ENCODE assay signal across 10 mouse cellular contexts in genomic region chr12:103313871-103314639, GRCm38 (mm10). TPM values are rescaled to one million over a fixed set of nuclear protein-coding genes. Genes with fewer than 3 reads are reported as not detected.
DNase-seq lines count a peak whose midpoint lies in the region; ATAC-seq and TF ChIP-seq lines count a peak whose summit lies in the region.
"Had no signal": no experiment of that assay in that cellular context is flagged by ENCODE, and none has a peak within 500 bp of the region (broad histone marks: within the 10 kb centered on the region; RNA-seq: fewer than 3 reads in every experiment).

No protein-coding gene starts in this region.

- H3K9ac ChIP-seq in kidney, embryonic 16.5 days (replicated peaks; ENCODE audit: low read length), result no peak overlapping the region
- peak overlapping the region; percentile 40 for H3K9ac ChIP-seq in neural tube, embryonic 11.5 days (ENCODE audit: low read length)
- no peak overlapping the region for H3K9ac ChIP-seq in heart, embryonic 11.5 days (ENCODE audit: low read depth, low read length)
- H3K9ac ChIP-seq: limb, embryonic 12.5 days had no signal

- H3K4me2 ChIP-seq in kidney, embryonic 16.5 days (replicated peaks; ENCODE audit: low read depth, low read length), result no peak overlapping the region
- H3K4me2 ChIP-seq in neural tube, embryonic 11.5 days (ENCODE audit: low read depth), result peak overlapping the region; percentile 62
- H3K4me2 ChIP-seq in heart, embryonic 11.5 days, result no peak overlapping the region

- H3K36me3 ChIP-seq in kidney, embryonic 16.5 days (ENCODE audit: insufficient read depth, low read length), result no peaks in the 10 kb centered on the region
- peaks cover 5% of the 10 kb centered on the region; the same call in 1 of the 2 replicates for H3K36me3 ChIP-seq in forebrain, embryonic 10.5 days (replicated peaks)
- no peaks in the 10 kb centered on the region for H3K36me3 ChIP-seq in neural tube, embryonic 11.5 days (ENCODE audit: control insufficient read depth, insufficient read depth, low read length)
- no peaks in the 10 kb centered on the region for H3K36me3 ChIP-seq in heart, embryonic 11.5 days (ENCODE audit: control insufficient read depth, insufficient read depth, low read length)
- H3K36me3 ChIP-seq: limb, embryonic 12.5 days had no signal

- TF ChIP-seq POLR2A in lung, adult 2 months (IDR thresholded peaks at IDR 0.05; ENCODE audit: borderline replicate concordance, extremely low read depth, low read depth, low read length), result no peak

- 0 out of 2 replicates have a peak, but pooled peaks cover 8% of the 10 kb centered on the region for H3K4me1 ChIP-seq in kidney, embryonic 16.5 days (ENCODE audit: insufficient read depth, low read length)
- H3K4me1 ChIP-seq in forebrain, embryonic 10.5 days, result peaks cover 77% of the 10 kb centered on the region
- H3K4me1 ChIP-seq in lung, adult 2 months (ENCODE audit: control insufficient read depth, insufficient read depth, low read length), result 0 out of 2 replicates have a peak, but pooled peaks cover 3% of the 10 kb centered on the region
- peaks cover 41% of the 10 kb centered on the region for H3K4me1 ChIP-seq in neural tube, embryonic 11.5 days (ENCODE audit: control insufficient read depth, insufficient read depth, low read length)
- peaks cover 8% of the 10 kb centered on the region for H3K4me1 ChIP-seq in heart, embryonic 11.5 days (ENCODE audit: control insufficient read depth, insufficient read depth, low read length)

- 62% methylated on average over 21 of the region's 21 CpGs for WGBS in kidney, embryonic 16.5 days
- 18% methylated on average over 21 of the region's 21 CpGs for WGBS in forebrain, embryonic 10.5 days
- 55% methylated on average over 21 of the region's 21 CpGs for WGBS in lung, adult 2 months
- 33% methylated on average over 21 of the region's 21 CpGs for WGBS in neural tube, embryonic 11.5 days
- WGBS in heart, embryonic 11.5 days (ENCODE audit: insufficient replicate concordance), result 72% methylated on average over 21 of the region's 21 CpGs

- peak; percentile 44; the same call in 1 of the 2 replicates for ATAC-seq in kidney, embryonic 16.5 days (ENCODE audit: low FRiP score, low TSS enrichment)
- peak; percentile 74 for ATAC-seq in neural tube, embryonic 11.5 days (ENCODE audit: insufficient read depth, low FRiP score, low TSS enrichment)
- no peak for ATAC-seq in heart, embryonic 11.5 days (replicated peaks; ENCODE audit: insufficient number of reproducible peaks, low FRiP score, low TSS enrichment)

- H3K27me3 ChIP-seq in kidney, embryonic 16.5 days (ENCODE audit: insufficient read depth, low read length), result peaks cover 15% of the 10 kb centered on the region
- H3K27me3 ChIP-seq in forebrain, embryonic 10.5 days (ENCODE audit: poor library complexity, severe bottlenecking), result peaks cover 66% of the 10 kb centered on the region
- 0 out of 2 replicates have a peak, but pooled peaks cover 2% of the 10 kb centered on the region for H3K27me3 ChIP-seq in neural tube, embryonic 11.5 days (ENCODE audit: control insufficient read depth, insufficient read depth, low read length)
- peaks cover 38% of the 10 kb centered on the region for H3K27me3 ChIP-seq in heart, embryonic 11.5 days (ENCODE audit: control insufficient read depth, insufficient read depth, low read length)

- no peak overlapping the region for H3K27ac ChIP-seq in kidney, embryonic 16.5 days (ENCODE audit: low read length)
- peak overlapping the region; percentile 98 for H3K27ac ChIP-seq in forebrain, embryonic 10.5 days
- peak overlapping the region; percentile 92 for H3K27ac ChIP-seq in neural tube, embryonic 11.5 days (ENCODE audit: low read depth, low read length)
- no peak overlapping the region for H3K27ac ChIP-seq in heart, embryonic 11.5 days (ENCODE audit: low read depth, low read length)
- H3K27ac ChIP-seq: limb, embryonic 12.5 days had no signal

- no peak for TF ChIP-seq CTCF in lung, adult 2 months (IDR thresholded peaks at IDR 0.05; ENCODE audit: insufficient read depth, low read length)

- H3K9me3 ChIP-seq in kidney, embryonic 16.5 days (ENCODE audit: low read length), result no peaks in the 10 kb centered on the region
- H3K9me3 ChIP-seq in forebrain, embryonic 10.5 days, result peaks cover 7% of the 10 kb centered on the region
- no peaks in the 10 kb centered on the region for H3K9me3 ChIP-seq in neural tube, embryonic 11.5 days (ENCODE audit: control insufficient read depth, low read length)
- 0 out of 2 replicates have a peak, but pooled peaks cover 3% of the 10 kb centered on the region for H3K9me3 ChIP-seq in heart, embryonic 11.5 days (replicated peaks; ENCODE audit: control insufficient read depth, low read length)
- H3K9me3 ChIP-seq: limb, embryonic 12.5 days had no signal

- no peak overlapping the region for H3K4me3 ChIP-seq in kidney, embryonic 16.5 days (ENCODE audit: low read length)
- H3K4me3 ChIP-seq in forebrain, embryonic 10.5 days, result peak overlapping the region; percentile 64
- no peak overlapping the region for H3K4me3 ChIP-seq in lung, adult 2 months (replicated peaks; ENCODE audit: extremely low read depth, low read depth, low read length)
- H3K4me3 ChIP-seq in neural tube, embryonic 11.5 days (ENCODE audit: low read depth, low read length), result peak overlapping the region; percentile 41; the same call in 1 of the 2 replicates
- no peak overlapping the region for H3K4me3 ChIP-seq in heart, embryonic 11.5 days (ENCODE audit: low read depth, low read length)

- DNase-seq in kidney, postnatal 4 days, result no peak
- DNase-seq in forebrain, embryonic 10.5 days (ENCODE audit: extremely low spot score, low spot score), result peak; percentile 69
- peak; percentile 47 for DNase-seq in lung, adult 2 months
- peak; percentile 83 for DNase-seq in neural tube, embryonic 11.5 days (ENCODE audit: low spot score)
- DNase-seq in MN1 (ENCODE audit: low spot score), result no peak
- no peak for DNase-seq in kidney, adult 18-20 months
- DNase-seq: kidney, adult 11 months had no signal

RNA-seq across cellular contexts. Expression of gene Fam181a, which starts 3.3 kb away (rescaled TPM):
- polyA plus RNA-seq in kidney, embryonic 16.5 days (2015; fragmentation: Nextera tagmentation; extraction: Ambion mirVana), result not detected in 2 replicates
- polyA plus RNA-seq in forebrain, embryonic 10.5 days (2016; fragmentation: Nextera tagmentation; extraction: Ambion mirVana), result 24.0 and 27.7 TPM in 2 replicates
- 0.47 and 1.00 TPM in 2 replicates for polyA plus RNA-seq in lung, adult 2 months (2012; rRNA removed)
- 23.7 and 24.2 TPM in 2 replicates for polyA plus RNA-seq in neural tube, embryonic 11.5 days (2014; fragmentation: Nextera tagmentation; extraction: Ambion mirVana)
- not detected in 2 replicates for polyA plus RNA-seq in heart, embryonic 11.5 days (2014; fragmentation: Nextera tagmentation; extraction: Ambion mirVana)

RNA-seq across cellular contexts. Expression of gene Asb2, which starts 41.7 kb away (rescaled TPM):
- 1.3 and 4.5 TPM in 2 replicates for polyA plus RNA-seq in kidney, embryonic 16.5 days (2015; fragmentation: Nextera tagmentation; extraction: Ambion mirVana)
- polyA plus RNA-seq in forebrain, embryonic 10.5 days (2016; fragmentation: Nextera tagmentation; extraction: Ambion mirVana), result 0.43 and 0.57 TPM in 2 replicates
- polyA plus RNA-seq in lung, adult 2 months (2012; rRNA removed), result 24.4 and 35.1 TPM in 2 replicates
- polyA plus RNA-seq in neural tube, embryonic 11.5 days (2014; fragmentation: Nextera tagmentation; extraction: Ambion mirVana), result 2.9 and 3.4 TPM in 2 replicates
- polyA plus RNA-seq in heart, embryonic 11.5 days (2014; fragmentation: Nextera tagmentation; extraction: Ambion mirVana), result 225 and 236 TPM in 2 replicates

Comparison
In these comparisons a context has a peak if more than half of its experiments do, and no peak if none do; other contexts are left out.
1. H3K27ac ChIP-seq: peak in forebrain, embryonic 10.5 days (single experiment) and neural tube, embryonic 11.5 days (single experiment); none in kidney, embryonic 16.5 days (single experiment) and heart, embryonic 11.5 days (single experiment).
2. H3K4me3 ChIP-seq: peak in forebrain, embryonic 10.5 days (single experiment) and neural tube, embryonic 11.5 days (single experiment); none in kidney, embryonic 16.5 days (single experiment), lung, adult 2 months (single experiment) and heart, embryonic 11.5 days (single experiment).
3. DNase-seq: peak in forebrain, embryonic 10.5 days (single experiment), lung, adult 2 months (single experiment) and neural tube, embryonic 11.5 days (single experiment); none in kidney, postnatal 4 days (0 of 2), MN1 (single experiment) and kidney, adult 18-20 months (single experiment).
4. RNA of gene Fam181a, which starts 3.3 kb away (polyA plus RNA-seq): 23.7 to 24.2 TPM in neural tube, embryonic 11.5 days and 24.0 to 27.7 TPM in forebrain, embryonic 10.5 days; 0.47 to 1.00 TPM in lung, adult 2 months, not detected in heart, embryonic 11.5 days and not detected in kidney, embryonic 16.5 days; every median in the first group is over 10 times any median in the second.